In the genomic region with DNA sequence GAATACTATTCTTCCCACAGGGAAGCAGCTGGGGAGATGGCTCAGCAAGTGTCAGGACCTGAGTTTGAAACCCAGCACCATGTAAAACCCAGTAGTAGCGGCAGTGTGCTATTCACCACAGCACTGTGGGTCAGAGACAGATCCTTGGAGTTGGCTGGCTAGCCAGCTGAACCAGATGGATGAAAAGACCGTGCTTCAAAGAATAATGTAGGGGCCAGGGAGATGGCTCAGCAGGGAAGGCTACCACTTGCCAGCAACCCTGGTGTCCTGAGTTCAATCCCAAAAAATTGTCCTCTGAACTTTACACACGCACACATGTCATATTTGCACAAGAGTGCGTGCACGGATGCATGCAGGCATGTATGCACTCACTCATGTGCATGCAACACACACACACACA, we compare ENCODE assay signal across 13 mouse cellular contexts.
DNase-seq lines count a peak whose midpoint lies in the region; ATAC-seq and TF ChIP-seq lines count a peak whose summit lies in the region.
"Had no signal": no experiment of that assay in that cellular context is flagged by ENCODE, and none has a peak within 500 bp of the region (broad histone marks: within the 10 kb centered on the region; RNA-seq: fewer than 3 reads in every experiment).

No protein-coding gene starts in this region.

- no peak for TF ChIP-seq EP300 in liver, postnatal 0 days (IDR thresholded peaks at IDR 0.05; ENCODE audit: low read depth)

- H3K9me3 ChIP-seq in heart, embryonic 13.5 days: no peaks in the 10 kb centered on the region
- H3K9me3 ChIP-seq in neural tube, embryonic 12.5 days: no peaks in the 10 kb centered on the region
- H3K9me3 ChIP-seq in hindbrain, embryonic 15.5 days: no peaks in the 10 kb centered on the region
- H3K9me3 ChIP-seq in neural tube, embryonic 14.5 days (ENCODE audit: control insufficient read depth, low read length): no peaks in the 10 kb centered on the region
- no peaks in the 10 kb centered on the region for H3K9me3 ChIP-seq in liver, postnatal 0 days (ENCODE audit: low read length)
- H3K9me3 ChIP-seq: liver, embryonic 13.5 days had no signal

- H3K27me3 ChIP-seq in heart, embryonic 13.5 days (replicated peaks): no peaks in the 10 kb centered on the region
- H3K27me3 ChIP-seq in neural tube, embryonic 12.5 days (replicated peaks): no peaks in the 10 kb centered on the region
- H3K27me3 ChIP-seq in hindbrain, embryonic 15.5 days: no peaks in the 10 kb centered on the region
- H3K27me3 ChIP-seq in neural tube, embryonic 14.5 days (ENCODE audit: control insufficient read depth, insufficient read depth, low read length): no peaks in the 10 kb centered on the region
- H3K27me3 ChIP-seq in liver, postnatal 0 days (ENCODE audit: insufficient read depth, low read length): no peaks in the 10 kb centered on the region
- H3K27me3 ChIP-seq: liver, embryonic 13.5 days had no signal

- TF ChIP-seq CTCF in liver, postnatal 0 days (IDR thresholded peaks at IDR 0.05; ENCODE audit: low read depth): no peak

- 97% methylated on average over 5 of the region's 5 CpGs for WGBS in heart, embryonic 13.5 days
- WGBS in neural tube, embryonic 12.5 days: 88% methylated on average over 5 of the region's 5 CpGs
- WGBS in hindbrain, embryonic 15.5 days: 71% methylated on average over 5 of the region's 5 CpGs
- 88% methylated on average over 5 of the region's 5 CpGs for WGBS in neural tube, embryonic 14.5 days
- 86% methylated on average over 5 of the region's 5 CpGs for WGBS in liver, postnatal 0 days (ENCODE audit: insufficient replicate concordance)

- H3K36me3 ChIP-seq in heart, embryonic 13.5 days: peaks cover 60% of the 10 kb centered on the region
- no peaks in the 10 kb centered on the region for H3K36me3 ChIP-seq in neural tube, embryonic 12.5 days
- no peaks in the 10 kb centered on the region for H3K36me3 ChIP-seq in hindbrain, embryonic 15.5 days
- H3K36me3 ChIP-seq in neural tube, embryonic 14.5 days (ENCODE audit: control insufficient read depth, insufficient read depth, low read length): no peaks in the 10 kb centered on the region
- peaks cover 34% of the 10 kb centered on the region for H3K36me3 ChIP-seq in liver, postnatal 0 days (replicated peaks; ENCODE audit: insufficient read depth, low read length)

- H3K9ac ChIP-seq in heart, embryonic 13.5 days: no peak overlapping the region
- no peak overlapping the region for H3K9ac ChIP-seq in neural tube, embryonic 12.5 days
- H3K9ac ChIP-seq in hindbrain, embryonic 15.5 days: no peak overlapping the region
- H3K9ac ChIP-seq in neural tube, embryonic 14.5 days (replicated peaks; ENCODE audit: low read depth, low read length): no peak overlapping the region
- no peak overlapping the region for H3K9ac ChIP-seq in liver, postnatal 0 days (replicated peaks)
- H3K9ac ChIP-seq: liver, embryonic 13.5 days had no signal

- H3K4me1 ChIP-seq in heart, embryonic 13.5 days: peaks cover 31% of the 10 kb centered on the region
- 0 out of 2 replicates have a peak, but pooled peaks cover 8% of the 10 kb centered on the region for H3K4me1 ChIP-seq in neural tube, embryonic 12.5 days
- H3K4me1 ChIP-seq in hindbrain, embryonic 15.5 days (replicated peaks): peaks cover 16% of the 10 kb centered on the region
- peaks cover 4% of the 10 kb centered on the region; the same call in 1 of the 2 replicates for H3K4me1 ChIP-seq in neural tube, embryonic 14.5 days (ENCODE audit: control insufficient read depth, insufficient read depth, low read length)
- H3K4me1 ChIP-seq in liver, postnatal 0 days (ENCODE audit: insufficient read depth): peaks cover 1% of the 10 kb centered on the region; the same call in 1 of the 2 replicates

- no peak for ATAC-seq in heart, embryonic 13.5 days (ENCODE audit: extremely low read depth, insufficient number of reproducible peaks, low FRiP score, low TSS enrichment)
- ATAC-seq in neural tube, embryonic 12.5 days (ENCODE audit: low FRiP score, low read depth): no peak
- ATAC-seq in hindbrain, embryonic 15.5 days (ENCODE audit: low FRiP score, low read depth): peak; percentile 25
- peak; percentile 3; the same call in 1 of the 2 replicates for ATAC-seq in neural tube, embryonic 14.5 days (ENCODE audit: low read depth)
- ATAC-seq in liver, postnatal 0 days: no peak

- DNase-seq in heart, adult 18-20 months: no peak
- no peak for DNase-seq in neural tube, embryonic 10.5 days (ENCODE audit: extremely low spot score, low spot score)
- no peak for DNase-seq in liver, postnatal 0 days
- no peak for DNase-seq in urinary bladder, adult 2 months (ENCODE audit: low spot score)
- DNase-seq: kidney, adult 8-10 months; layer of hippocampus, adult 9-11 months; liver, embryonic 13.5 days; lung, postnatal 4 days; thymus, adult 18-20 months had no signal

- H3K27ac ChIP-seq in heart, embryonic 13.5 days (replicated peaks): peak overlapping the region; percentile 32; the same call in 1 of the 2 replicates
- 0 out of 2 replicates have a peak overlapping the region, but pooled peaks have one; percentile 4 for H3K27ac ChIP-seq in neural tube, embryonic 12.5 days
- H3K27ac ChIP-seq in hindbrain, embryonic 15.5 days (replicated peaks): peak overlapping the region; percentile 70
- H3K27ac ChIP-seq in neural tube, embryonic 14.5 days (ENCODE audit: low read depth, low read length): peak overlapping the region; percentile 67
- H3K27ac ChIP-seq in liver, postnatal 0 days (ENCODE audit: low read depth): no peak overlapping the region
- H3K27ac ChIP-seq: liver, embryonic 13.5 days had no signal

- H3K4me2 ChIP-seq in heart, embryonic 13.5 days: no peak overlapping the region
- no peak overlapping the region for H3K4me2 ChIP-seq in neural tube, embryonic 12.5 days (replicated peaks)
- peak overlapping the region; percentile 20 for H3K4me2 ChIP-seq in hindbrain, embryonic 15.5 days
- H3K4me2 ChIP-seq in neural tube, embryonic 14.5 days (ENCODE audit: low read depth, low read length): no peak overlapping the region; the same call in 1 of the 2 replicates
- H3K4me2 ChIP-seq in liver, postnatal 0 days (ENCODE audit: low read depth, low read length): no peak overlapping the region
- H3K4me2 ChIP-seq: liver, embryonic 13.5 days had no signal

- no peak overlapping the region for H3K4me3 ChIP-seq in heart, embryonic 13.5 days
- H3K4me3 ChIP-seq in neural tube, embryonic 12.5 days: no peak overlapping the region
- H3K4me3 ChIP-seq in hindbrain, embryonic 15.5 days: no peak overlapping the region
- no peak overlapping the region for H3K4me3 ChIP-seq in neural tube, embryonic 14.5 days (ENCODE audit: low read depth, low read length)
- H3K4me3 ChIP-seq in liver, postnatal 0 days (ENCODE audit: low read depth, low read length): no peak overlapping the region
- H3K4me3 ChIP-seq: liver, embryonic 13.5 days had no signal

Comparison
In these comparisons a context has a peak if more than half of its experiments do, and no peak if none do; other contexts are left out.
1. ATAC-seq: peak in hindbrain, embryonic 15.5 days (single experiment) and neural tube, embryonic 14.5 days (single experiment); none in heart, embryonic 13.5 days (single experiment), neural tube, embryonic 12.5 days (single experiment) and liver, postnatal 0 days (single experiment).